Mouse (Mus musculus): ENCODE data around the gene Grxcr1. TPM values are rescaled to one million over a fixed set of nuclear protein-coding genes. Genes with fewer than 3 reads are reported as not detected.

Gene Grxcr1
- polyA plus RNA-seq, 1 experiment from 2014 or later = 0.19 TPM

Other genes with a start within 250 kb of the Grxcr1 start
- gene Atp8a1, start 184.4 kb upstream of the Grxcr1 start, polyA plus RNA-seq (2016; fragmentation: Nextera tagmentation; extraction: Ambion mirVana) = 9.2 and 9.7 TPM in 2 replicates
- gene Gm5108, start 90.2 kb upstream of the Grxcr1 start, polyA plus RNA-seq (2016; fragmentation: Nextera tagmentation; extraction: Ambion mirVana) = not detected in 2 replicates
- not detected in 2 replicates for gene Gm21905, start 85.4 kb upstream of the Grxcr1 start, polyA plus RNA-seq (2016; fragmentation: Nextera tagmentation; extraction: Ambion mirVana)

Measured in embryonic facial prominence, embryonic 10.5 days (tissue).